ENCODE assay signal across 12 mouse cellular contexts in genomic region chr6:25278509-25278908, GRCm38 (mm10).
DNase-seq lines count a peak whose midpoint lies in the region; ATAC-seq lines count a peak whose summit lies in the region.
"Had no signal": no experiment of that assay in that cellular context is flagged by ENCODE, and none has a peak within 500 bp of the region (broad histone marks: within the 10 kb centered on the region; RNA-seq: fewer than 3 reads in every experiment).

No protein-coding gene starts in this region.

- H3K4me1 ChIP-seq in hindbrain, embryonic 12.5 days, result peaks cover 3% of the 10 kb centered on the region; the same call in 1 of the 2 replicates
- 0 out of 2 replicates have a peak, but pooled peaks cover 5% of the 10 kb centered on the region for H3K4me1 ChIP-seq in hindbrain, embryonic 10.5 days (replicated peaks)
- H3K4me1 ChIP-seq in heart, embryonic 11.5 days (ENCODE audit: control insufficient read depth, insufficient read depth, low read length), result no peaks in the 10 kb centered on the region
- H3K4me1 ChIP-seq: limb, embryonic 12.5 days had no signal

- intact Hi-C loops in gastrocnemius, postnatal 36 days (cut with DNase I), result no loop called here

- WGBS in hindbrain, embryonic 12.5 days, result 35% methylated on average over 1 of the region's 1 CpGs
- 30% methylated on average over 1 of the region's 1 CpGs for WGBS in hindbrain, embryonic 10.5 days
- 58% methylated on average over 1 of the region's 1 CpGs for WGBS in heart, embryonic 11.5 days (ENCODE audit: insufficient replicate concordance)

- H3K9ac ChIP-seq in hindbrain, embryonic 12.5 days, result no peak overlapping the region
- H3K9ac ChIP-seq in heart, embryonic 11.5 days (ENCODE audit: low read depth, low read length), result no peak overlapping the region
- H3K9ac ChIP-seq: limb, embryonic 12.5 days had no signal

- H3K9me3 ChIP-seq in hindbrain, embryonic 12.5 days (replicated peaks), result no peaks in the 10 kb centered on the region
- no peaks in the 10 kb centered on the region for H3K9me3 ChIP-seq in hindbrain, embryonic 10.5 days
- H3K9me3 ChIP-seq in heart, embryonic 11.5 days (replicated peaks; ENCODE audit: control insufficient read depth, low read length), result no peaks in the 10 kb centered on the region
- H3K9me3 ChIP-seq: limb, embryonic 12.5 days had no signal

- H3K4me2 ChIP-seq in hindbrain, embryonic 12.5 days (replicated peaks), result no peak overlapping the region
- no peak overlapping the region for H3K4me2 ChIP-seq in heart, embryonic 11.5 days
- H3K4me2 ChIP-seq: limb, embryonic 12.5 days had no signal

- ATAC-seq in hindbrain, embryonic 12.5 days (ENCODE audit: low FRiP score), result peak; percentile 94
- ATAC-seq in erythroid progenitor cell, adult 5-6 weeks (replicated peaks; ENCODE audit: low FRiP score, poor library complexity, severe bottlenecking), result no peak
- ATAC-seq in heart, embryonic 11.5 days (replicated peaks; ENCODE audit: insufficient number of reproducible peaks, low FRiP score, low TSS enrichment), result no peak

- H3K36me3 ChIP-seq in hindbrain, embryonic 12.5 days, result no peaks in the 10 kb centered on the region
- no peaks in the 10 kb centered on the region for H3K36me3 ChIP-seq in hindbrain, embryonic 10.5 days
- no peaks in the 10 kb centered on the region for H3K36me3 ChIP-seq in heart, embryonic 11.5 days (ENCODE audit: control insufficient read depth, insufficient read depth, low read length)
- H3K36me3 ChIP-seq: limb, embryonic 12.5 days had no signal

- no peak overlapping the region for H3K27ac ChIP-seq in hindbrain, embryonic 12.5 days
- H3K27ac ChIP-seq in hindbrain, embryonic 10.5 days, result no peak overlapping the region
- H3K27ac ChIP-seq in heart, embryonic 11.5 days (ENCODE audit: low read depth, low read length), result no peak overlapping the region
- H3K27ac ChIP-seq: limb, embryonic 12.5 days; macrophage had no signal

- H3K27me3 ChIP-seq in hindbrain, embryonic 12.5 days, result no peaks in the 10 kb centered on the region
- no peaks in the 10 kb centered on the region for H3K27me3 ChIP-seq in hindbrain, embryonic 10.5 days (ENCODE audit: insufficient read depth, poor library complexity, severe bottlenecking)
- no peaks in the 10 kb centered on the region for H3K27me3 ChIP-seq in heart, embryonic 11.5 days (ENCODE audit: control insufficient read depth, insufficient read depth, low read length)
- H3K27me3 ChIP-seq: limb, embryonic 12.5 days had no signal

- no peak for DNase-seq in hindbrain, embryonic 10.5 days (ENCODE audit: low spot score)
- peak; percentile 11 for DNase-seq in urinary bladder, postnatal 14 days (ENCODE audit: low spot score)
- no peak for DNase-seq in urinary bladder, adult 2 months (ENCODE audit: low spot score)
- DNase-seq in kidney, postnatal 25 days, result peak; percentile 39 to 52
- DNase-seq in gastrocnemius, postnatal 36 days, result no peak
- DNase-seq: right cerebral cortex, adult 18-20 months; thymus, adult 2 months had no signal

- no peak overlapping the region for H3K4me3 ChIP-seq in hindbrain, embryonic 12.5 days
- H3K4me3 ChIP-seq in hindbrain, embryonic 10.5 days, result no peak overlapping the region
- H3K4me3 ChIP-seq in heart, embryonic 11.5 days (ENCODE audit: low read depth, low read length), result no peak overlapping the region
- H3K4me3 ChIP-seq: limb, embryonic 12.5 days had no signal

Comparison
In these comparisons a context has a peak if more than half of its experiments do, and no peak if none do; other contexts are left out.
1. DNase-seq: peak in urinary bladder, postnatal 14 days (single experiment) and kidney, postnatal 25 days (2 of 2); none in hindbrain, embryonic 10.5 days (single experiment), urinary bladder, adult 2 months (single experiment) and gastrocnemius, postnatal 36 days (0 of 2).